Mouse (Mus musculus) adrenal gland, postnatal 10 days (tissue): ENCODE measurements around the gene Ggta1. TPM values are rescaled to one million over a fixed set of nuclear protein-coding genes. Genes with fewer than 3 reads are reported as not detected.

Source experiments
- DNase-seq: peaks from one replicate; pipeline ENCODE4 v3.0.0; 2021; ENCODE audit warnings: mixed read lengths
- total RNA-seq, 2 experiments: library from RNA; stranded (reverse); gene quantifications; 2 replicates each; pipeline ENCODE4 v1.2.3; 2021

The Ggta1 gene
- total RNA-seq, 2 experiments from 2014 or later, result 15.1 to 16.5 TPM

DNA sequence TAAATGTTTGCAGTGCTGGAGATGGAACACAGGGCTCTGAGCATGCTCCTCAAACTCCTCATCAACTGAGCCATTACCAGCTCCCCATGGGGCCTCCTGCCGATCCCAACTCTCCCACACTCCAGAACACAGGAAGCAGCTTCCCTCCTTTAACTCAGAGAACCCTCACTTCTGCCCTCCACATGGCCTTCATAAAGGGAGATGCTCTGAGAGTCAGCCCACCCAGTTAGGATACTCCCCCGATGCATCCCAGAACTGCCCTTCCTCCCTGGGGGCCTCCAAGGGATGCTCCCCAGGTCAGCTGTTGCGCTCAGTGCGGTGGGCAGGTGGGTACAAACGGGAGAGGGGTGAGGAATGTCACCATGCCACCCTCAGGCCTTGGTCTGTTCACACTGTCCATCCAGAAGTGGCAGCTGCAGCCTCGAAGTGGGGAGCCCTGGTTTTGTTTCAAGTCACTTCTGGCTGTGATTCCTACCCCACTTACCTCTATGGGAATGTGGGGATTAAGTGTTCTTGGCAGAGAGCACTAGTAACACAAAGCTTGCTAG, 28.4 kb downstream of the Ggta1 start:
- DNase-seq, result no peak

DNA sequence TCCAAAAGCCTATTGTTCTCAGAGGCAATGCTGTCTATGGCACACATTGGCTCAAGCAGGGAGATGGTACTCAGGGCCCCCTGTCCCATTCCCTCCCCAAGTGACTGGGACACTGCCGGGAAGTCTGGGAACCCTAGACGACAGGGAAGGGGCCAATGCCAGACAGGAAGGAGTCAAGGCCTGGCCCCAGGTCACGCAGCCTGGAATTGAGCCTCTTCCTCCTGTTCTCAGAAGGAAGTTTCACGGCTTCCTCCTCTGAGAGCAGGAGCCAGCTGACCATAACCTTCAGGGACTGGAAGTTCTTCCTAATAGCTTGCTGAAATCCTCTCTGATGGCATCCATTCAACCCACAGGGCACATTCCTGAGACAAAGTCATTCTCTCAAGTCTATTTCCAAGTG, 29.6 kb downstream of the Ggta1 start:
- peak; percentile 28 for DNase-seq

DNA sequence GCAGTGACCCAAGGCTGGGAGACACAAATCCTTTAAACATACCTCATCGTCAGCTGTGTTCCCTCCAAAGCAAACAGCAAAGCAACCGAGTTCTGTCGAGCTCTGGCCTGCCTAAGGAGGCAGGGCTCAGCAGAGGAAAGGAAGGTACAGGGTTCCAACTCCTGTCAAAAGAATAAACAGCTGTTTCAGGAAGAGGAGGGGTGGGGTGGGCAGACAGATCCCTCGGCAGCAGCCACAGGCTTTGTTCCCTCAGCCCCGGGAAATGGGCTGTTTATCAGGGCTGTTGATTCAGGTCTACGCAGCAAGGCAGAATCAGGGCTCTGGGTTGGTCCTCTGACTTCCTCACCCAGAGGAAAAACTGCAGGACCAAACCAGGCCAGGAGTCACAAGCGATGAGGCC, 30.6 kb downstream of the Ggta1 start:
- DNase-seq, result peak; percentile 17

DNA sequence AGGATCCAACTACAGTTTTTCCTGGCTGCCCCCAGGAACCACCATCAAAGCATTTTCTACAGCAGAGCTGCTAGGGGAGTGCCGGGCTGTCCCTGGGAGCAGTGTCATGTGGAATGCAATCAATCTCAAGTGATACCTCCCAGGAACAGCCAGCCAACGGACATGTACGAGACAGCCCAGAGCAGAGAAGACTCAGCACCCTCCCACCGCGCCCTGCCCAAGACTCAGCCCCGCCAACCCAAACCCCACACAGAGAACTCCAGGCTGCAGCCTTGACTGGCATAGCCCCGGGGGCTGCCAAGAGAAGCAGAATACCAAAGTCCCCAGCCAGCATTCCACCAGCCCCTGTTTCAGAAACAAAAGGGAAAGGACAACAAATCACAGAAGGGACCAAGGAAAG, 31.0 kb downstream of the Ggta1 start:
- DNase-seq, result peak; percentile 57

DNA sequence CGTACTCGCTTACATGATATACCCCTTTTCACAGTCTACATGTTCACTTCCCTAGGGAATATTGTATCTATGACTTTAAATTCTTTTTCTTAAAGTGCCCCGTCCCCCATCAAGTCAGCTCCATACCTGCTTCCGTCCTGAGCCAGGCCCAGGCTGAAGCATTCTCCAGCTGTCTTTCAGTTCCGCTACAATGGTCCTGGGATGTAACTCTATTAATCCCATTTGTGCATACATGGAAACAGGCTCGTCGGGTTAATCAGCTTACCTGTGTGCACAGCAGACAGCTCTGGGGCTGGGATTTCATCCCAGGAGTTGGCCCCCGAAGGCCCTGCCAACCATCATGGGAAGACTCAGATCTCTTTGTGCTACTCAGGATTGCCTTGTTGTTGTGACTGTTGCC, 32.2 kb downstream of the Ggta1 start:
- DNase-seq, result no peak

DNA sequence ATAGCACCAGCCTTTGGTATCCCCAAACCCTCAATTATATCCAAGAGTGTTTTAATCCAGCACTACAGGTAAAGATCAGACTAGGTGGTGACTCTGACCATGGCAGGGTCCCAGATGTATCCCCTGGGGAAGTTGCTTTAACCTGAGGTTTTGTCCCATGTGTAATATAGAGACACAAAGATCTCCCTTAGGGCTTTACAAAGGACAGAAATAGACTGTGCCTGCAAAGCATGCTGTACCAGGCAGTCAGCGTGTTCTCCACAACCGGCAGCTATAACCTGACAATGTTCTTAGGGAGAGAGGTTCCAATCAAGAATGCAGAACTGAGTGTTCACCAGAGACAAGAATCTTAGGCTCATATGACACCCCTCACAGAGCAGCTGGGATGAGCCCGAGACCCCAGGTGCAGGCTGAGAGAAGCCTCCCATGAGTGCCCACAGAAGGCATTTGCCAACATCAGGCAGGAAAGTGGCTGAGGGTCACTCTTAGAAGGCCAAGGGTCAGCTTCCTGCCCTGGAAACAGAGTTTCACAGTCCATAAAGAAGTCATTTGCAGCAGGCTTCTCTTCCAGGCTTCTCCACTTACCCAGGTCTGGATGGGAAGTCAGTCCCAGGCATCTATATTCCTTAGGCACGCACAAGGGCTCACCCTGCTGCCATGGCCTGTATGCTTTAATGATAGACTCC, 34.3 kb downstream of the Ggta1 start:
- no peak for DNase-seq

DNA sequence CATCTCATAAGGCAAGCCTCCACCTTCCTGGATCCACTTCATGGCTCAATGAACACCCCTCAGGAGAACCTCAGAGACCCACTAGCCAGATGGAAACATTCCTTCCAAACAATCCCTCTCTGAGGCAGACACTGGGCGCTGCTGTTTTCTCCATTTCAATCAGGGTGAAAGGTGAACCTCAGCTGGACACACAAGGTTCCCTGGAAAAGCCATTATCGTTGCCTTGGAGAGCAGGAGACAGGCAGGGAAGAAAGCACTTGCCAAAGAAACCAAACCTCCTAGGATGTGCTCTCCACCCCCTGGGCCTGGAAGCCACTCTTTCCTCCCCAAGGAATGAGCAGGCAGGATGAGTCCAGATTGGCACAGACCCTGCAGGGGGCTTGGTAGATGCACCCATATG, 35.5 kb downstream of the Ggta1 start:
- DNase-seq, result no peak

DNA sequence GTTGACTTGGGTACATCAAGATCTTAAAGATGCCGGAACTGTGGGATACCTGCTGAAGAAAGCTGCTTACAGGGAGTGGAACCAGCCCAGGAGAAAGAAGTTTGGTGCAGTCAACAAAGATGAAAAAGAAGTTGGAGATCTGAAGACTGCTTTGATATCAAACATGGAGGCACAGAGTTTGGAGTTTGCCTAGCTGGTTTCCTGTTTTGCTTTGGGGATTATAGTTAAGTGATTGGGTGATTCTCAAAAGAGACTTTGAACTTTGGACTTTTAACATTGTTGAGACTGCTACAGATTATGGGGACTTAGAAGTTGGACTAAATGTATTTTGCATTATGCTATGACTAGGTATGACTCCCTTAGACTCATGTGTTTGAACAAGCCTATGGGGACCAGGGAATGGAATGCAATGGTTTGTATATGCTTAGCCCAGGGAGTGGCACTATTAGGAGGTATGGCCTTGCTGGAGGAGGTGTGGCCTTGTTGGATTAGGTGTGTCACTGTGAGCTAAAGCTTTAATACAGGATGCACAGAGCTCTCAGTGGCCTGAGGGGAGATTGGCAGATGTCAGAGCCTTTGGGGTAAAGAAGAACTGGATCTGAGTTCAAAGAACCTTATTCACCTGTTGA, 39.2 kb downstream of the Ggta1 start:
- DNase-seq, result no peak

DNA sequence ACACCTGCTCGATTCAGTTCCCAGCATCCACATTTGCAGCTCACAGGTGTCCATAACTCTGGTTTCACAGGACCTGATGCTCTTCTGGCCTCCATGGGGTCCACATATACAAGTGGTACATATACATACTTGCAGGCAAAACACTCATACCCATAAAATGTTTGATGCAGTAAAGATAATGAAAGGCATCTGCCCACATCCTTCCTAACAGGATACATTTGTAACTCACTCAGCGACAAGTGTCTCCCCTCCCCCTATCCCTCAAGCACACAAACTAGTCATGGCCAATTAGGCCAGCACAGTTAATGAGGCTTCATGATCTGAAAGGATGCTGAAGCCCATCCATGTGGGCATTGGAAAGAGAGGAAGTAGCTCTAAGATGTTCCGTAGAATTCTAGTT, 40.6 kb downstream of the Ggta1 start:
- no peak for DNase-seq

DNA sequence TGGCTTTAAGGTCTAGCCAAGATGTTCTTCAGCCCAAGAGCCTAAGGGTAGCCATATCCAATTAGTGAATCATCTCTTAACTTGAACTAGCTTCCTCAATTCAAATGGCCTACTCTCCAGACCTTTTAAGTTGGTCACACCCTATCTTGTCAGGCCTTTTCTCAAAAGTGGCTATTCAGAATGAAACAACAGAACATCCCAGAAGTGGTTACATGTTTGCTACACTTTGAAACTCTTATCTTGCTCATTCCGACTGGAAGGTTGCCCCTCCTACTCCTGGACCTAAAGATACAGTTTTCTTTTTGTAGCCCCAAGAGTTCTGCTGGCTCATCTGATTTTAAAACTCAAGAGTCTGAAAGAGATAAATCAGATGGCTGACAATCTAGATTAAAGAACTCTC, 42.4 kb downstream of the Ggta1 start:
- DNase-seq, result no peak

DNA sequence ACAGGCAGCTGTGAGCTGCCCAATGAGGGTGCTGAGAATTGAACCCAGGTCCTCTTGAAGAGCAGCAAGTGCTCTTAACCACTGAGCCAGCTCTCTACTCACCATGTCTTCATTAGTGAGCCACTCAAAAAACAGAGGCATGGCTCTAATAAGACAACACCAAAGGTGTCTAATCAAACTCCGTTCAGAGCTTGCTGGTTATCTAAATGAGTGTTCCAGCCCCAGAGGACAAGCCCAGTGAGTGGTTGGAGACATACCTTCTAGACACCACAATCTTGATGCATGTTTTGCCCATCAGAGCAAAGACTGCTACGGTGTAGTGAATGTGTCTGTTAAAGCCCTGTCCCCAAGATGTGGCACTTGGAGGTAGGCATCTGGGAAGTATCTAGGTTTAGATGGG, 43.4 kb downstream of the Ggta1 start:
- DNase-seq, result no peak

DNA sequence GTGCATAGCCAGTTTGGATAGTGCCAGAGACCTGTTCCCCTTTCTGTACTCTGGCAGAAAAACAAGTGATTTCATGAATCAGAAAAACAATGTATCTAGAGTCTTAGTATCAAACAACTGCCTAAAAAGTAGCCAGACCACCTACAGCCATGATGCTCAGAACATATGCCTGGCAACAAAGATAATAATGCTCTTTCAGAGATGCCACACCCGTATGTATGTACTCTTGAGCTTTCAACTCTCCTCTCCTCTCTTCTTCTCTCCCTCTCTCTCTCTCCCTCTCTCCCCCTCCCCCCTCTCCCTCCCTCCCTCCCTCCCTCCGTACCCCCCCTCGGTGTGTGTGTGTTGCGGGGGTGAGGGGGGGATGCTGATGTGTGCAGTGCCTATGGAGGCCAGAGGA, 43.8 kb downstream of the Ggta1 start:
- DNase-seq, result no peak

DNA sequence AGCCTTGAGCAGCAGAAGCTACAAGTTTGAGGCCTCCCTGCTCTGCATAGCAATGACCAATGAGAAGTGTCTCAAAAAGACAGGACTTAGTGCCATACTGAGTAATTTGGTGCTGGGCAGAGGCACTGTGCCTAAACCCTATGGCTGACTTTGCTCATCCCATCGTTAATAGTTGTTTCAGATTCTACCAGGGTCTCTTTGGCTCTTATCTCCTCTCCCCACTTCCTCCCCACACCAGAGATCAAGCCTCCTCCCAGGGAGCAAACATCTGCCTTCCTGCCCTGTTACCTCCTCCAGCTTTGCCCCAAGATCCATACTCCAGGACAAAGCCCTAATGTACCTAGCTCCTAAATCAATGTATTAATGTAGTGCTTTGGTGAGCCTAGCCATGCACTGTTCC, 45.8 kb downstream of the Ggta1 start:
- no peak for DNase-seq

DNA sequence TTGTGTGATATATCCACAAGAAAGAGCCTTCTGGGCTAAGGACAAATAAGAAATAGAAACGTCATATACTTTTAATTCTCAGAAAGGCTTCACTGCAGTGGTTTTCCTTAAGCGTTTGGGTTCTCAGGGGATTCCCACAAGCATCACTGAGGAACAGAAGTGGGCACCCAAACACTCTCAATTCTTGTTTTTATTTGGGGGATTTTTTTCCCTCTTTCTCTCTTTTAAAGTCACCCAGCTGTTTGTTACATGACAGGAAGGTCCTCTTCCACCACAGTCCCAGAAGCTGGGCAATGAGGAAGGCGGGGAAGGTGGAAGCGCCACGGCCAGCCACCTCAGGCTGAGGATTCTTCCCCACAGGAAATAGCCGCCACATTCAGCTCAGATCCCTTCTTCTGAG, 46.6 kb downstream of the Ggta1 start:
- no peak for DNase-seq

DNA sequence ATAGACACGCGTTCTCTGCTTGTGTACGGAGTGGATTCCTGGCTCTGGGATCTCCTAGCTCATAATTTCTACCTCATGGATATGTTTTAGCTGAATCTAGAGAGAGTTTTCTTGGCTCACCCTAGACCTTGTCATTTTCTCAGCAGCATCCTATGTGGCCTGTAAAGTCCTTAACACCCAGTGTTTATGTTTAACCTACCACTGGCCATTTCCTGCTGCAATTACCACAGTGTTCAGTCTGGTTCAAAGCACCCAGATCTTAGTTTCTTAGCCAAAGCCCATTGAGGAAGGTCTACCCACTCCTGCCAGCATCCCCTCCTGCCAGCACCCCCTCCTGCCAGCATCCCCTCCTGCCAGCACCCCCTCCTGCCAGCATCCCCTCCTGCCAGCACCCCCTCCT, 50.2 kb downstream of the Ggta1 start:
- no peak for DNase-seq

DNA sequence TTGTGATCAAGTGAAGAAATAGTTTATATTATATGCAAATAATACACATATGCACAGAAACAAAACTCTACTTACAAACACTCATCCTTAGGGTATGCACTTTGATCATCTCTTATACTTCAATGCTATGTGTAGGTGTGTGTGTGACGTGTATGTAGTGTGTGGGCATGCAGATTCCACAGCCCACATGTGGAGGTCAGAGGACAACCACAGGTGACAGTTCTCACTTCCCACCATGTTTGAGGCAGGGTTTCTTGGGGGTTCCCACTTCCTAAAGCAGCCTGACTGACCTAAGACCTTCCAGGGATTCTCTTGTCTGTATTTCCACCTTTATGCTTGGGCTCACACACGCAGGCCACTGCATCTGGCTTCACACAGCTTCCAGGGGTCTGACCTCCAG, 50.8 kb downstream of the Ggta1 start:
- no peak for DNase-seq

DNA sequence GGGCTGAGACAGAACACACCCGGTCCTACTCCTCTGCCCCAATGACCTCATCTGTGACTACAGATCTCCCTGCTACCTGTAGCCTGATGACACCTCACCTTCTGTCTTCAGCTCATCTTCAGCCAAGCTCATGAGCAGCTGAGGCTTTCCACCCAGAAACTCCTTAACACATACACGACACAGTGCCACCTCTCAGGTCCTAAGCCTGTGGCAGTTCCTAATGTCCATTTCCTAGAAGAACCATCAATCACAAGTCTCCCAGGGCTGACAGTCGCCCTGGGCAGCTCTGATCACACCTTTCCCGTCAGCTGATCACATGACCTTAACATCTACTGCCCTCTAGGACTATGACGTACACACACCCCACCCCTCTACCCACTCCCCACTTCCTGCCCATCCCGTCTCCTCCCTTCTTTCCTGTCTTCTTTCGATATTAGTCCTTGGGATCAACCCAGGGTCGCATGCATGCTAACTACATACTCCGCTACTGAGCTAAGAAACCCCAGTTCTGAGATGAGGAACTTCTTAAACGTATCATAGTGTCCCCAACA, 51.3 kb downstream of the Ggta1 start:
- no peak for DNase-seq

DNA sequence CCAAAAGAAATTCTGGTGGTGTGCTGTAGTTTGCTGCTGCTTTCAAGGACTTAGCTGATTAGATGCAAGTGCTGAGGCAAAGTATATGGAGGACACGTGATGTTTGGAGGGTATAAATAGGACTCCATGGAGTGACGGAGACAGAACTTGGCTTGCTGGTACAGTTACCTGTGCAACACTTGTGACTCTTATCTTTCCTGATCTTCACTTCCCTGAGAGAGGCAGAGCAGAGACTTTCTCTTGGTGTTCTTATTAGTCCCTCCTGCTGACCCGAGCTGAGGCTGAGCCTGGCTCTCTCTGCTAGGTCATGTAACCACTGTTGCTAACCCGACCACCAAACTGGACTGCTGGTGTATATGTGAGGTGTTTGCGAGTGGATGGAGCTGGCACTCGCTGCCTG, 53.6 kb downstream of the Ggta1 start:
- DNase-seq, result no peak

DNA sequence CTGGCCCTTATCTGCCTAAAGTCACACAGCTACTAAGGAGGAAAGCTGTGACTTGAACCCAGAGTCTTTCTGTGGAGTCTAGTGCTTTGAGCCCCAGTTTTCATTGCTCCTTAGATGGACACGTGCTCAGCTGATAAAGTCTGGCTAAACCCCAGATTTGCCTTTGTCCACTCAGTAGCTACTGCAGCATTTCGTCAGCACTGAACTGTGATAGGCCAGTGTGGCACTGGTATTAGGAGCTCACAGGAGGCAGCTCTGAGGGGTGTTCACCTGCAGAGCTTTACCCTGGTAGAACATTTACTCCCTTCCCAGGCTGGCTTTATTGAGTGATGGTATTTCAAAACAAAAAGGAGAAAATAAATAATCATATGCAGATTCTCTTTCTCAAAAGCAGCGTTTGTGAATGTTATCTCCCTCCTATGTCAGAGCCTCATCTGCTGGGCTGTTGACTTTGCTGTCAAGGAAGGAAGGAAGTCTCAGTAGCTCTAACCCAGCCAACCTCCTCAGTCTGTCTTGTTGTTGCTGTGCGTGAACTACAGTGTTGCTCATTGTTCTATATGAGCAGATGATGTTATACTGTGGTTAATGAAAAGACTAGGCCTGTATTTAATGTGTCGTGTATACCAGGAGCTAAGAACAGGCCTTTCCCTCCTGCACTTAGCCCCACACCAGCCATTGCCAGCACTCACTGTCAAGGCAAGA, 54.5 kb downstream of the Ggta1 start:
- no peak for DNase-seq

DNA sequence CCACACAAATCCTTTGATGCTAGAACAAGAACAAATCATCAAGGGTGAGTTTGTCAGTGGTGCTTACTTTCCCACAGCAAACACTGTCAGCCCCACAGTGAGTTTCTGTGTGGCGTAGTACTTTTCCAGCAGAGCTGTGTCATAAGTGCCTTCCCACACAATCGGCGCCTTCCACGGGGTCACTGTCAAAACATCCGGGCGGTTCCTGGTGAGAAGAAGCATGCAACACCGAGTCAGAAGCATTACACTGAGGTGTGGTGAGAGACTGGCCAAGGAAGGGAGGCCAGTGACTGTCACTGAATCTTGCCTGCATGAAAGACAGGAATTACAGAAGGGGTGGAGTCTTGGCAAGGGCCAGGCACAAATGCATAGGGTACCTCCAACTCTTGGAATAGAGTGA, 55.2 kb downstream of the Ggta1 start:
- DNase-seq, result no peak

DNA sequence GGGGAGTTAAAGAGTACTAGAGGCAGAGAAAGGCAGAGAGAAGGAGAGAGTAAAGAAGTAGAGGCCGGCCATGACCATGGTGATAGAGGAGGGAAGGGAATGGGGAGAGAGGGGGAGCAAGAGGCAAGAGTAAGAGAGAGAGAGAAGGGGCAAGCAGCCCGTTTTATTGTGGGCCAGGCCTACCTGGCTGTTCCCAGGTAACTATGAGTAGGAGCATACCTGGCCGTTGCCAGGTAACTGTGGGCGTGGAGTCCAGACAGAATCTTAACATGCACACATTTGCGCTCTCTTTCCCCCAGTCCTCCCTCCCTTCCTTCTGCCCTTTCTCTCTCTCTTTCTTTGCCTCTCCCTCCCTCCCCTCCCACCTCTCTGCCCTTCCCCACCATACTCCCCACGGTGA, 55.8 kb downstream of the Ggta1 start:
- no peak for DNase-seq

DNA sequence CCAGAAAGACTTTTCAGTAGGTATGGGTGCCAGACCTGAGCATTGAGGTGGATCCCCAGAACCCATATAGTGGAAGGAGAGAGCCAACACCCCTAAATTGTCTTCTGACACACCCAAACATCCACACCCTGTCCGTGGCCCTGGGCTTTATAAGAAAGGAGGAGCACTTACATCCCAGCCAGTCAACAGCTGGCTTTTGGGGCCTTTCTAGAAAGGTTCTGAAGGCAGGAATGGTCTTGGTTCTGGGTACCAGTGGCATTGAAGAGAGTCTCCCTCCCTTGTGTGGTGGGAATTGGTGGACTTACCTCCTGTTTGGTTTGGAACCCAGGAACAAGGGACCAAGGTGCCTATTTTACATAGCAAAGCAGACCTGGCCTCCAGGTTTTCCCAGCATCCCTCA, 56.4 kb downstream of the Ggta1 start:
- DNase-seq, result no peak

DNA sequence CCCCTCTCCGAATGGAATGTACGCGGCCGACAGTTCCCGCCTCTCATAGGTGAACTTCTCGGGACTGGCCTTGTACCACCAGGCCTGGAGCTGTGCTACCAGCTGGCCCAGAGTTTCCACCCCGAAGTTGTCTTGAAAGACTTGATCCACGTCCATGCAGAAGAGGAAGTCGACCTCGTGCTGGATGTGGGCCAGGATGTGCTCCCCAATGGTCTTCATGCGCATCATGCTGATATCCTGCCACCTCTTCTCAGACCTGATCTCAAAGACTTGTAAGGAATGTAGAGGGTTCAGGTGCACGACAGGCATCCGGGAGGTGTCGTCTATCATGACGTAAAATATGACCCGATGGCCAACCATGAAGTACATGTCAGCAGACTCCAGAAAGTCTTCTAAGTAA, 60.6 kb downstream of the Ggta1 start:
- no peak for DNase-seq
